Comparison of ENCODE assay signal across 22 mouse cellular contexts in genomic region chr13:58176105-58176504, GRCm38 (mm10).
"Had no signal": no experiment of that assay in that cellular context is flagged by ENCODE, and none has a peak within 500 bp of the region (broad histone marks: within the 10 kb centered on the region; RNA-seq: fewer than 3 reads in every experiment).

No protein-coding gene starts in this region.

- H3K27me3 ChIP-seq: lung, embryonic 15.5 days; megakaryocyte, embryonic 14.5 days; midbrain, embryonic 12.5 days; midbrain, embryonic 15.5 days; neural tube, embryonic 12.5 days; neural tube, embryonic 15.5 days; stomach, embryonic 15.5 days had no signal

- DNase-seq: lung, adult 18-20 months; lung, postnatal 10 days; lung, postnatal 36 days; right cerebral cortex, adult 18-20 months; right cerebral cortex, postnatal 14 days; right cerebral cortex, postnatal 4 days; spleen, adult 18-20 months; thymus, adult 2 months; thymus, postnatal 14 days; thymus, postnatal 4 days had no signal

- H3K4me3 ChIP-seq: lung, embryonic 15.5 days; midbrain, embryonic 12.5 days; midbrain, embryonic 15.5 days; neural tube, embryonic 12.5 days; neural tube, embryonic 15.5 days; stomach, embryonic 15.5 days had no signal

- H3K27ac ChIP-seq: hindbrain, postnatal 0 days; kidney, postnatal 0 days; liver, embryonic 14.5 days; lung, embryonic 15.5 days; midbrain, embryonic 12.5 days; midbrain, embryonic 15.5 days; neural tube, embryonic 12.5 days; neural tube, embryonic 15.5 days; stomach, embryonic 15.5 days had no signal

- H3K9me3 ChIP-seq: lung, embryonic 15.5 days; megakaryocyte, embryonic 14.5 days; midbrain, embryonic 12.5 days; midbrain, embryonic 15.5 days; neural tube, embryonic 12.5 days; neural tube, embryonic 15.5 days; stomach, embryonic 15.5 days had no signal

- ATAC-seq: hindbrain, postnatal 0 days; inflammation-experienced regulatory T-cells, adult 6 months; midbrain, embryonic 15.5 days had no signal

- H3K4me2 ChIP-seq: liver, embryonic 11.5 days; lung, embryonic 15.5 days; midbrain, embryonic 12.5 days; midbrain, embryonic 15.5 days; neural tube, embryonic 12.5 days; neural tube, embryonic 15.5 days; stomach, embryonic 15.5 days had no signal

- H3K9ac ChIP-seq: liver, embryonic 14.5 days; lung, embryonic 15.5 days; midbrain, embryonic 12.5 days; midbrain, embryonic 15.5 days; neural tube, embryonic 12.5 days; neural tube, embryonic 15.5 days; stomach, embryonic 15.5 days had no signal

- H3K4me1 ChIP-seq: lung, embryonic 15.5 days; megakaryocyte, embryonic 14.5 days; midbrain, embryonic 12.5 days; midbrain, embryonic 15.5 days; neural tube, embryonic 12.5 days; neural tube, embryonic 15.5 days; stomach, embryonic 15.5 days had no signal
